Mouse (Mus musculus) kidney, adult 18-20 months (tissue): ENCODE measurements at regions not wholly inside any gene's neighbourhood (a gene's known extent, or its start where the extent isn't known, plus 50 kb on each side); places are given as distances from the start of the nearest gene placed in this dataset.

Source experiments
- DNase-seq: peaks from one replicate; pipeline ENCODE4 v3.0.0; 2021

GRCm38 (mm10) chr1:43247609-43248008 is 50.8 kb upstream of the Fhl2 start:
- no peak for DNase-seq

DNA sequence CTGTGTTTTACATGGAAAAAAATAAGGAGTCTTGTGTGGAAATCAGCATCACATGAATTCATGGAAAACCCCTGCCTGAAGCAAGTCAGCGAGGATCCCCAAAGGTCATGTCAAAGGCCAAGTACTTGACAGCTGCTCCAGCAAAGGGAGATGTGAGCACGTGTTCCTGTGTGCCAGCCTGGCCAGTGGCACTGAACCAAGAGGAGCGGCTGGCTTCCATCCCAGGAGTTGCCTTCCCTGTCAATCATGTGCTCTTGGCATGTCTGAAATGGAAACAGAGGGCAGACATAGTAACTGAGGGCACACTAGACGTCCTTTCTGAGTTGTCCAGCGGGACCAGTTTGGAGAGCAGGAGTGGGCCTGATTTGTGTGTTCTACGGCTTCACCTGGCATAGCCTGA is 53.5 kb upstream of the Fhl2 start:
- peak; percentile 83 for DNase-seq

- no peak for DNase-seq
Observed at GRCm38 (mm10) chr1:43251356-43251755, 54.6 kb upstream of the Fhl2 start.

- DNase-seq, result no peak
Observed at GRCm38 (mm10) chr1:43254129-43254528, 57.3 kb upstream of the Fhl2 start.

DNA sequence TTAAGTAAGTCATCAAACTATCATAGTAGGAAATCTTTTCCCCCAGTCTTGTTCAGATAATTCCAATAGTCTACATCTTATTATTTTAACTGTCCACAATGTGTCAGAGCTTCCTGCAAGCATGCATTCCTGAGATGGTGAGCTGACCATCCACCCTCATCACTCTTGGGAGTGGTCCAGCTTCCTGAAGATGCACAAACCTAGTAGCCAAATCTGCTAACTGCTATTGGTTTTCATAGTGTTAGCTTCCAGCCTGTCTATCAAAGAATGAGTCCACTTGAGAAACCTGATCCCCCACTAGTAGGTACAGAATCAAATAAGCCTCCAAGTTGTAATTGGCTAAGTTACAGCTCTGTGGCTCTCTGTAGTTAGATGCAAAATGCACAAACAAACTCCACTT is 59.3 kb upstream of the Fhl2 start:
- no peak for DNase-seq

DNA sequence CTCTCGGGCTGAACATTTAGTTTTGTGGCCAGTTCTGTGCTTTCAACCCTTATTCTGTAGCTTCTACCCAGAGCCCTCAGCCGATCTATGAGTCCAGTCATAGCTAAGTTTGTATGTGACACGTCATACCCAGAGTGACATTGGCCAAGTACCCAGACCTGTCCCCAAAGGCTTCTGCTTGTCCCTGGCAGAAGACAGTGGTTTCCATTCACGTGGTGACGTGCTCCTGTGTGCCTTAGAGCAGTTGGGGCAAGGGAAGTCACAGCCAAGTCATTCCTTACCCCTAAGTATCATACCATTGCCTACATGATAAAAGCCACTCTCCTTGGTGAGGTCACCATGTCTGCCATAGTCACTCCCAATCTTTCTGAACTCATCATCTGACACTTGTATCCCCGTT is 61.1 kb upstream of the Fhl2 start:
- DNase-seq, result no peak

DNA sequence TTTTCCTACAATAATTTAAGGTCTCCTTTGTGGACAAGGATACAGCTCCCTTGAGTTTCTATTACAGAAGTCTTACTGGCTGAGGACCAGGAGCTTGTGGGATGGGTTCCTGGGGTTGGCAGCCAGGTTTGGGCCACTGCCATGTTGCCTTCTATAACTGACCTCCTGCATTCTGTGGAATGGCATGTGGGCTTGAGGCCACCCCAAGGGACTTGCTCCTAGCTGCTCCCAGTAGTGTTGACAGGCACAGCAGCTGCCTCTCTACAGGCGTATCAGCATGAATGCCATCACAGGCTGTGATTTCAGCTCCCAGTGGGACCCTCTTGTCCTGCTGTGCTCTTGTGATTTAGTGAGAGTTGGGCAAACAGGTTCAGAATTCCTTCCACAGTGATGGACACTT is 63.1 kb upstream of the Fhl2 start:
- peak; percentile 23 for DNase-seq

- DNase-seq, result no peak
Observed at GRCm38 (mm10) chr1:43260491-43260890, 63.7 kb upstream of the Fhl2 start.

DNA sequence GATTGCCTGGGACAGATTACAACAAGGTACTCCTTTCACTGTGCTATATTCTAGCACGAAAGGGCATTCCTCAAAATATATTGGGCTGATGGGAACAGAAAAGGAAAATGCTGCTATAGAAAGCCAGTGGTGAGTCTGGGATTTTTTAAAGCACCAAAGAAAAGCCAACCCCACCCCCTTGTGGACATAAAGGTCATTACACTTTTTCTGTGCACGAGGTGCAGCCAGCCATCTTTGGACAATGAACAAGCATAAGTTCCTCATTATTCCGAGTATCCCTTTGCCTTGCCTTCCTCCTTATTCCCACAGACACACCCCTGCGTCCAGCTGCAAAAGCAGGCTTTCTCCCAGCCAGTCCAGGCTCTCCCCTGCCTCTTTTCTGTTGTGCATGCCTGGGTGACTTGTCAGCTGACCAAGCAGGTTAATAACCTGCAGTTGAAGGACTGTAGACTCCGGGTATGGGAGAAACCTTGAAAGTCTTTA is 67.7 kb upstream of the Fhl2 start:
- DNase-seq, result peak; percentile 78

DNA sequence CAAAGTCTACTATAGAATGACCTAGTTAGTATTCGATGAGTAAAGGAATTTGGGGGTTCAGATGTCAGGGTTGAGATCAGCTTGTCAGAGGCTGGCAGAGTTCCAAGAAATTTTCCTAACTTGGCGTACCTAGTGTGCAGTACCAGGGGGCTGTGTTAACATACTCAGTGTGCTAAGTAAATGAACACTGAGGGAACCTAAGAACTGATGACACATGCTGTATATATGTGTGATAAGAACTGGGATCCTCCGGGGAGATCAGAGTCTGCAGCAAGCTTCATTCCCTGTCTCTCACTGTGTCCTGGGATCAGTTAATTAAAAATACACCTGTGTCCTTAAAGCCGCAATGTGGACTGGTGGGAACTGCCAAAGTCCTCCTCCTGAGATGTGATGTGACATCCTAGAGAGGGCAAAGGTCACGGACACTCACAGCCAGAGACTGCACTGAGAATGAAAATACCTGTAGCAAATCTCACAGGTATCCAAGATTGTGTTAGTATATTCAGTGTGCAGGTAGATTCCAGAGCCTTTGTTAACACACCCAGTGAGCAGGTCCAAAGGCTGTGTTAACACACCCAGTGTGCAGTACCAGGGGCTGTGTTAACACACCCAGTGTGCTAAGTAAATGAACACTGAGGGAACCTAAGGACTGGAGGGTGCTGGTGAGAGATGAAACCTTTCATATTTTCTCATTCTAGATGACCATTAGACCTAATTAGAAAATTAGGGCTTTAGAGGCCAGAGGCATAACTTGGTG is 69.1 kb upstream of the Fhl2 start:
- DNase-seq, result no peak

DNA sequence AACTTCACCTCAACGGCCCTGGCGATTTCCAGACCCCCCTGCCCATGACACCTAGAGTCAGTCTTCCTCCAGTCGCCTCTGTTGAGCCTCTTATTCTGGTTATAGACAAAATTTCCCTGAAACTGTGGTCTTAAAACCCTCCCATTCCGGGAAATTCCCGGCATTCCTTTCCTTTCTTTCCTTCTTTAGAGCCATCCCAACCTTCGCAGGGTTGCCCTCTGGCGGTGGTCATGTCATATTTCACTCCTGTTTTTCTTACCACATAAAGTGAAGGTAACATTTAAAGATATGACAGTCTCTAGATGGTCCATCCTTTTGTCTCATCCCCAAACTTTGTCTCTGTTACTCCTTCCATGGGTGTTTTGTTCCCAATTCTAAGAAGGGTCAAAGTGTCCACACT is 72.9 kb upstream of the Fhl2 start:
- DNase-seq, result peak; percentile 33

DNA sequence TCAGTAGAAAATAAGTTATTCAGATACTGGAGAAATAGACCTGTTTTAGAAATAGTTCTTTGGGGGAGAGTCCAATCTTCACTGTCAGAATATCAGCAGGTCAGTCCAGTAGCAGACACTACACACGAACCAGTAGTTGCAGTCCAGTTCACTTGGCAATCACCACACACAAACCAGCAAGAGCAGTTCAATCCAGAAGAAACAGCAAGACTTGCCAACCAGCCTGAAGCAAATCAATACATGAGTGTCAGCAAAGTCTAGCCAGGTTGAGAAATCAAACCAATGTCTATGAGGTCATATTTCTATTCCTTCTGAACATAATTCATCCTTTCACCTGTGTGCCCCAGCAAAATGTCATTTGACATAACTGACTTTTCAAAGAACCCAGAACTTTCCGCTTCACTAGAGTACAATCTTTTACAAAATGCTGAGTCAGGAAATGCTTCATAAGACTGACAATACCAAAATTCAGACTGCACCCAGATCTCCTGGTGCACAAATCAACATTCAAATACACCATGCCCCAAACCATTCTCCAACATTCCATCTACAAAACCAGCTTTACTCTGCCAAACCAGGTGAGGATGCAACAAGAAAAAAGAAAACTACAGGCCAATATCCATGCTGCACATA is 76.6 kb upstream of the Fhl2 start:
- no peak for DNase-seq

DNA sequence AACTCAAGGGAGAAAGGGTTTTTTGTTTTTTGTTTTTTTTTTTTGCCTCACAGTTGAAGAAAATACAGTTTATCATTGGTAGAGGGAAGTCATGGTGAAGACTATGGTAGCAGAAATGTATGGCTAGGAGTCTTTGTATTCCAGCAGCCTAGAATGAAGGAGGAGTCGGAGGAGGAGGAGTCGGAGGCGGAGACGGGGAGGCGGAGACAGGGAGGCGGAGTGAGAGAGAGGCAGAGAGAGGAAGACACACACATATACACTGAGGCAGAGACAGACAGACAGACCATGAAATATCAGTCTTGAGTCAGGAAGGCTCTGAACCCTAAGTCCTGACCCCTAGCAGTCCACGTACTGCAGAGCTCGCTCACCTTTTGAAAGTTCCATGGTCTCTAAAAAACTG is 95.0 kb upstream of the Fhl2 start:
- no peak for DNase-seq

GRCm38 (mm10) chr1:43292561-43292960 is 95.8 kb upstream of the Fhl2 start:
- no peak for DNase-seq

DNA sequence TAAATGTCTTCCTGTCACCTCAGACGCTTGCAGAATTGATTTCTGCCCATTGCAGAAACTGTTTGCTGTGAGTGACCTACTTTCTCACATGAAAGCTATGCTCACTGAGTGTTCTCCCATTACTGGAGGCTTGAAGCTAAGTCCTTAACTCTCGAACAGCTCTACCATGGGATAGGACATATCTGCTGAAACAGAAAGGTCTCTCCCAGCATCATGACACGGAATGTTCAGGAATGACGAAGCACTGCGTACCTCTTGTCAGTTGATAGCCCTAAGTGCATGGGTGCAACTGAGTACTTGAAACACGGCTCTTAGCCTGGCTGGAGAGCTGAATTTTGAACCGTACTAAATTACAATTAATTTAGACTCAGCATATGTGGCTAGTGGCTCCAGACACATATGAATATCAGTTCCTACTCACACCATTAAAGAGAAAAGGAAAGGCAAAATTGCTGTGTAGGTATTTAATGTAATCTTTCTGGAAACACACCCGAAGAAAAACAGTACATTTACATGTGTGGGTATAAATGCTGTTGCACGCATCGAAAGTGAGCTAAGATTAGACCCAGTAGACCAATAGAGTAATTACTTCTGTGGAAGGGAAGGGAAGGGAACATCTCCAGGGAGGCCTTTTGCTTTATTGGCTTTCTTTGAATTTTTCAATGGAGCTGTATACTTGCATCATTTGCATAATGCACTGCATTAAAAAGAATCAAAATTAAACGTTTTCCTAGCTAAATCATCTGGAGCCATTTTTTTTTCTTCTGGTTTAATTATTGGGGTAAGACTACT is 97.6 kb upstream of the Fhl2 start:
- no peak for DNase-seq

GRCm38 (mm10) chr1:43297579-43297978 is 100.8 kb upstream of the Fhl2 start:
- no peak for DNase-seq

DNA sequence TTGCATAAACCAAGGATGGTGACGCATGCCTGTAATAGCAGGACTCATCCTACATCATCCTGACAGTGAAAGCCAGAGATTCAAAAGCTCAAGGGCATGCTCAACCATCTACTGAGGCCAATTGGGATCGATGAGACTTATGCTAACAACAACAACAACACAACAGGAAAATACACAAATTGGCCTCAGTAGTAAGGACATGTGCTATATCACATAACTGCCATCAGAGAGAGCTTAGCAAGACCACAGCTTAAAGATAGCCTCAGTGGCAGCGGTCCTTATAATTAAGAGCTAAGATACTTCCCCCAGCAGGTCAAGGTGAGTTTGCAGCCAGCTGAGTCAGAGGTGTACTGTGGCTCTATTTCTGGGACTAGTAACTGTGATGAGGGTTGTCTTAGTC is 102.0 kb upstream of the Fhl2 start:
- no peak for DNase-seq

DNA sequence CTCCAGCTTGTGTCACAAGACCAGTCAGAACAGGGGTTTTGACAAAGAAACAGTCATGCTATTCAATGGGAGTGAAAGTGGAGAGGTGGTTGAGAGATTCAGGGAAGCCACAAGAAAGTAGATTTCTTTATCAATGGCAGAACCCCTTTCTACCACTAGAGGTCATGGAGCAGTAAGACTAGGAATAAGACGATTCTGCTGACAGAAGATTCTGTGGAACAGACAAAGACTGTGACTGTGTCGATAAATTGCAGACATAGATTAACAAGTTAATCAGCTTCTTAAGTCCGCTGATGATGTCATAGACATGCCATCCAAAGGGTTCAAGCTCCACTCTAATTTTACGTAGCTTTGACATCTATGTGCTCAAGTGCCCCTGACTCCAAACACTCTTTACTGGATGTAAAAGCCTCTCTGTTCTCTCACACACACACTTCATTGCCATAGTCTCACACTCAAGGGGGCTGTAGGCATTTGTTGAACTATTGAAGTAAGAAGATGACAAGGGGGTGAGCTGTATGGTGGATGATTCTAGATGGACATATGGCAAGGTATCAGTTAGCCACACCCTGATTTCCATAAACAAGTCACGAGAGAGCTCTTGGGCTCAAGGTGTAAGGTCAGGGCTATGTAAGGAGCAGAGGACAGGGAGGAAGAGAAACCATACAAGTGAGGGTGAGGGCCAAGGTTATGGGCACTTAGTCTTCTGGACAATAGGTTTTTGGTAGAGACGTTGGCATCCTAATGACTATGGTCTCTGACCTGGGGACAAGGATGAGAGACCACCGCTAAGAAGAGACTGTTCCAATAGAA is 102.9 kb upstream of the Fhl2 start:
- no peak for DNase-seq

DNA sequence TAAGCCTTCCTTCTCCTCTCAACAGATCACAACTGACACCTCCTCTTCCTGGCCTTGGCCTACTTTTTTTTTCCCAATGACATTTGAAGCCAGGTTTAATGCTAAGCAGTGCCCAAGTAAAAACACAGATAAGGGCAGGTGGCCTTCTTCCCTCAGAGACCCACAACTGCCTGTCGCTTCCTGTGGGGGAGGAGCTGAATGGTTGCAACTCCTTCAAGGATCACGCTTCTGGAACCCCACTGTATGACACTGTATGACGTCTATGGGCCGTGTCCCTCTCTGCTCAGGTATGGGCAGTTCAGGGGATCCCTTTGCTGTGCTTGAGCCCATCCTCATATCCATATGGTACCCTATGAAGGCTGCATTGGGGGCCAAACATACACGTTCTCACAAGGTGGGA is 103.9 kb upstream of the Fhl2 start:
- no peak for DNase-seq

DNA sequence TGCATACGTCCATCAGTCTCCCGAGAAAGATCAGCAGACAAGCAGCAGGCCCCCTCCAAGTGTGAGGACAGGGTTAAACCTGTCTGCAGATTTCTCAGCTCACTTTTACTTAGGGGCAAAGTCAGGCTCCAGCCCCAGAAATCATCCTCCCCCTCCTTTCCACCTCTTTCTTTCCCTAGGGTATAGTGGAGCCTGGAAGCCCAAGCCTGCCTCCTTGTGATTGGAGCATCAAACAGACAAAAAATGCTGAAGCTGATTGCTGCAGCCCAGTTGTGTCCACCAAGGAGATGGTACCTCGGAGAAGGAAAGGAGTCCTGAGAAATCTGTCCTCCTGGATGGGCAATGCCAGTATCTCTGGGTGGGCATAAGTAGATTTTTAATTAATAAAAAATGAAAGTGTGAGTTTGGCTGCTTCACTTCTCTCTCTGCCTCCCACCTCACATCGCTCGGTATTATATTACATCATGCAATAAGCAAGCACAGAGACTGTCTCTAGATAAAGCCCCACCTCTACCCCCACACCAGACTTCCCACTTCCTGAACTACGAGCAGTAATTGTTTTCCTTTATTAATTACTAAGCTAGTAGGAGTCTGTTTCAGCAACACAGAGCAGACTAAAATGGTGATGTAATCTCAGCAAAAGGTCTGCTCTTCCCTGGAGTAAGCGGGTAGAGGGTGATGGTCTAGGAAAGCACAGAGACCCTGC is 105.2 kb upstream of the Fhl2 start:
- DNase-seq, result no peak

DNA sequence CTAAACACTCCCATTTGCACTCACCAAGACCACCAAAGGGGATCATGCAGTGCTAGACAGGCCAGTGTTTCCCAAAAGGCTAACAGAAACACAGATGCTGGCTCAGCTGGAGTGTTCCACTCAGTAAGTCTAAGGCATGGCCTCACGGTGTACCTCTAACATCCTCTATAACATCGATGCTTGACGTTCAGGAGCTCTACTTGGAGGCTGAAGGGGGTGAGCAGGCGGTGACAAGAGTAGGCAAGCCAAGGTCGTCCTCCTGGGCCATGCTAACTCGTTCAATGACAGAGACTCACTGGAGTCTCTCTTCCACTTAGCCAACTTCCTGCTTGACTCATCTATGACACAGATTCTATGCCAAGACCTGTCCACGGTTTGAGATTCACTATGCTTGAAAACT is 105.9 kb upstream of the Fhl2 start:
- no peak for DNase-seq
